Mouse (Mus musculus) MEL (cell line): ENCODE measurements at regions not wholly inside any gene's neighbourhood (a gene's known extent, or its start where the extent isn't known, plus 50 kb on each side); places are given as distances from the start of the nearest gene placed in this dataset.

Source experiments
- DNase-seq: peaks from one replicate; pipeline ENCODE4 v3.0.0; 2011; ENCODE audit warnings: low read depth, low spot score
- H3K27ac ChIP-seq: 2 replicates; pipeline ENCODE4 v1.5.1; 2012; ENCODE audit warnings: low read depth, mild to moderate bottlenecking, control low read depth, low read length, moderate library complexity; ENCODE audit not compliant: control insufficient read depth
- H3K27me3 ChIP-seq, 2 experiments: fragments of 150-350 bp in 1 of 2; sonication (generic) in 1 of 2; 2 replicates each; pipeline ENCODE4 v1.6.1; 2012; ENCODE audit warnings: low read length in 2 of 2, mild to moderate bottlenecking in 2 of 2, improper control_type of control experiment in 1 of 2, moderate library complexity in 1 of 2; ENCODE audit not compliant: insufficient read depth in 2 of 2, control insufficient read depth in 1 of 2
- H3K36me3 ChIP-seq, 2 experiments: 2 replicates each; pipeline ENCODE4 v1.6.1; 2012 to 2014; ENCODE audit warnings: low read length in 2 of 2, improper control_type of control experiment in 1 of 2, inconsistent platforms in 1 of 2, mild to moderate bottlenecking in 1 of 2; ENCODE audit not compliant: insufficient read depth in 2 of 2, control insufficient read depth in 1 of 2
- H3K4me1 ChIP-seq, 2 experiments: fragments of 150-350 bp in 1 of 2; sonication (generic) in 1 of 2; 2 replicates each; pipeline ENCODE4 v1.6.1; 2012; ENCODE audit warnings: low read length in 2 of 2, improper control_type of control experiment in 1 of 2, mild to moderate bottlenecking in 1 of 2; ENCODE audit not compliant: insufficient read depth in 2 of 2, control insufficient read depth in 1 of 2
- H3K4me3 ChIP-seq, 2 experiments: fragments of 150-350 bp in 1 of 2; sonication (generic) in 1 of 2; 2 replicates each; pipeline ENCODE4 v1.5.1; 2012; ENCODE audit warnings: low read depth in 2 of 2, low read length in 2 of 2, mild to moderate bottlenecking in 2 of 2, moderate library complexity in 2 of 2, control low read depth in 1 of 2, improper control_type of control experiment in 1 of 2; ENCODE audit not compliant: control insufficient read depth in 1 of 2, insufficient read depth in 1 of 2
- H3K79me2 ChIP-seq: 2 replicates; pipeline ENCODE4 v1.6.1; 2012; ENCODE audit warnings: mild to moderate bottlenecking, low read length, moderate library complexity; ENCODE audit not compliant: control insufficient read depth, poor library complexity, insufficient read depth
- H3K9ac ChIP-seq: 2 replicates; pipeline ENCODE4 v1.6.1; 2012; ENCODE audit warnings: low read depth, mild to moderate bottlenecking, control low read depth, low read length, moderate library complexity; ENCODE audit not compliant: control insufficient read depth, poor library complexity, severe bottlenecking
- H3K9me3 ChIP-seq: fragments of 150-350 bp; sonication (generic); replicated peaks from 2 replicates; pipeline ENCODE4 v1.6.1; 2012; ENCODE audit warnings: mild to moderate bottlenecking, low read length, improper control_type of control experiment, moderate library complexity; ENCODE audit not compliant: insufficient read depth
- CTCF ChIP-seq, 3 experiments: IDR thresholded peaks in 2 of 3; conservative IDR thresholded peaks in 1 of 3; 2 replicates each; pipeline ENCODE4 v1.5.1; 2011 to 2012; ENCODE audit warnings: low read length in 3 of 3, low read depth in 2 of 3, mild to moderate bottlenecking in 2 of 3, improper control_type of control experiment in 1 of 3, inconsistent platforms in 1 of 3, mixed read lengths in 1 of 3, moderate library complexity in 1 of 3; ENCODE audit not compliant: control insufficient read depth in 1 of 3, insufficient read depth in 1 of 3, poor library complexity in 1 of 3, severe bottlenecking in 1 of 3
- EP300 ChIP-seq, 2 experiments: IDR thresholded peaks; 2 replicates each; pipeline ENCODE4 v1.6.1; 2011; ENCODE audit warnings: improper control_type of control experiment in 2 of 2, low read length in 2 of 2, low read depth in 1 of 2, mild to moderate bottlenecking in 1 of 2
- GATA1 ChIP-seq: IDR thresholded peaks from 2 replicates; pipeline ENCODE4 v1.6.1; 2011; ENCODE audit warnings: low read depth, low read length, improper control_type of control experiment
- KAT2A ChIP-seq: conservative IDR thresholded peaks from 2 replicates; pipeline ENCODE4 v1.6.1; 2012; ENCODE audit warnings: low read depth, low read length, improper control_type of control experiment, inconsistent platforms
- MAFK ChIP-seq: IDR thresholded peaks from 2 replicates; pipeline ENCODE4 v1.6.1; 2011; ENCODE audit warnings: low read depth, mild to moderate bottlenecking, low read length, improper control_type of control experiment, borderline replicate concordance
- MAX ChIP-seq: IDR thresholded peaks from 2 replicates; pipeline ENCODE4 v1.6.1; 2011; ENCODE audit warnings: low read length, improper control_type of control experiment
- MEF2A ChIP-seq: IDR thresholded peaks from 2 replicates; pipeline ENCODE4 v1.6.1; 2014; ENCODE audit warnings: low read depth, mild to moderate bottlenecking, inconsistent platforms, low read length, improper control_type of control experiment; ENCODE audit not compliant: poor library complexity, insufficient replicate concordance, severe bottlenecking; ENCODE audit errors: extremely low read depth
- POLR2A ChIP-seq, 2 experiments: IDR thresholded peaks; 2 replicates each; pipeline ENCODE4 v1.6.1; 2011 to 2012; ENCODE audit warnings: low read length in 2 of 2, mild to moderate bottlenecking in 2 of 2, control low read depth in 1 of 2, improper control_type of control experiment in 1 of 2, low read depth in 1 of 2, moderate library complexity in 1 of 2; ENCODE audit not compliant: control insufficient read depth in 1 of 2, insufficient read depth in 1 of 2, poor library complexity in 1 of 2
- POLR2AphosphoS2 ChIP-seq: IDR thresholded peaks from 2 replicates; pipeline ENCODE4 v1.6.1; 2011; ENCODE audit warnings: low read length, improper control_type of control experiment
- POLR2AphosphoS5 ChIP-seq: IDR thresholded peaks from 2 replicates; pipeline ENCODE4 v1.6.1; 2012; ENCODE audit warnings: low read depth, borderline replicate concordance, mild to moderate bottlenecking, inconsistent platforms, low read length, moderate library complexity, mixed read lengths
- RAD21 ChIP-seq: IDR thresholded peaks from 2 replicates; pipeline ENCODE4 v1.6.1; 2011; ENCODE audit warnings: mild to moderate bottlenecking, low read depth, low read length, improper control_type of control experiment
- SMC3 ChIP-seq: IDR thresholded peaks from 2 replicates; pipeline ENCODE4 v1.6.1; 2011; ENCODE audit warnings: low read depth, low read length, improper control_type of control experiment
- TBP ChIP-seq: IDR thresholded peaks from 2 replicates; pipeline ENCODE4 v1.8.0; 2011; ENCODE audit warnings: low read depth, low read length, improper control_type of control experiment
- UBTF ChIP-seq: IDR thresholded peaks from 2 replicates; pipeline ENCODE4 v1.6.1; 2012; ENCODE audit warnings: low read depth, mild to moderate bottlenecking, inconsistent platforms, low read length, improper control_type of control experiment, moderate library complexity, borderline replicate concordance; ENCODE audit not compliant: insufficient read depth
- USF1 ChIP-seq: IDR thresholded peaks from 2 replicates; pipeline ENCODE4 v1.6.1; 2014; ENCODE audit warnings: low read depth, mild to moderate bottlenecking, inconsistent platforms, low read length, improper control_type of control experiment, moderate library complexity
- ZNF384 ChIP-seq: IDR thresholded peaks from 2 replicates; pipeline ENCODE4 v1.6.1; 2012; ENCODE audit warnings: low read depth, mild to moderate bottlenecking, inconsistent platforms, low read length, improper control_type of control experiment

GRCm38 (mm10) chr14:98864001-98864400 is 130.1 kb downstream of the Rpl36a-ps1 start:
- H3K27me3 ChIP-seq: no peaks in the 10 kb centered on the region
- no peak overlapping the region for H3K9ac ChIP-seq
- H3K4me1 ChIP-seq: no peaks in the 10 kb centered on the region
- no peak for TF ChIP-seq POLR2A (IDR thresholded peaks at IDR 0.05; ENCODE audit: control insufficient read depth in 1 of 2, insufficient read depth in 1 of 2, low read depth in 1 of 2, low read length in 2 of 2, poor library complexity in 1 of 2)
- no peak for TF ChIP-seq MAFK
- no peak for TF ChIP-seq ZNF384
- no peak for TF ChIP-seq USF1
- no peak for TF ChIP-seq MAX
- no peak for TF ChIP-seq POLR2AphosphoS5
- TF ChIP-seq CTCF (IDR thresholded peaks at IDR 0.05 in 2 of 3, conservative IDR thresholded peaks at IDR 0.05 in 1 of 3; ENCODE audit: control insufficient read depth in 1 of 3, insufficient read depth in 1 of 3, low read depth in 2 of 3, low read length in 3 of 3, poor library complexity in 1 of 3, severe bottlenecking in 1 of 3): no peak
- TF ChIP-seq RAD21: no peak
- no peak for TF ChIP-seq EP300 (IDR thresholded peaks at IDR 0.05; ENCODE audit: low read depth in 1 of 2, low read length in 2 of 2)
- no peak for TF ChIP-seq POLR2AphosphoS2
- TF ChIP-seq UBTF: no peak
- no peak for TF ChIP-seq MEF2A
- TF ChIP-seq SMC3: no peak
- no peaks in the 10 kb centered on the region for H3K36me3 ChIP-seq
- no peaks in the 10 kb centered on the region for H3K9me3 ChIP-seq
- no peak for DNase-seq
- no peak overlapping the region for H3K27ac ChIP-seq
- H3K79me2 ChIP-seq: no peaks in the 10 kb centered on the region
- no peak overlapping the region for H3K4me3 ChIP-seq

- Histone ChIP-seq H3K79me2 (no peaks in the 10 kb centered on the region), H3K4me3 (no peak overlapping the region), H3K4me1 (no peaks in the 10 kb centered on the region), H3K27ac (no peak overlapping the region), H3K27me3 (no peaks in the 10 kb centered on the region), H3K36me3 (no peaks in the 10 kb centered on the region), H3K9me3 (no peaks in the 10 kb centered on the region), H3K9ac (no peak overlapping the region)
- TF ChIP-seq KAT2A (no peak), MAFK (no peak)
- DNase-seq: no peak
Observed at GRCm38 (mm10) chr14:98863598-98863997, 130.5 kb downstream of the Rpl36a-ps1 start.

- H3K4me1 ChIP-seq: no peaks in the 10 kb centered on the region
- H3K4me3 ChIP-seq: no peak overlapping the region
- H3K27ac ChIP-seq: no peak overlapping the region
- no peaks in the 10 kb centered on the region for H3K79me2 ChIP-seq
- H3K27me3 ChIP-seq: no peaks in the 10 kb centered on the region
- no peak for DNase-seq
- H3K9ac ChIP-seq: no peak overlapping the region
- no peaks in the 10 kb centered on the region for H3K36me3 ChIP-seq
- TF ChIP-seq GATA1 (no peak), UBTF (no peak), TBP (no peak), SMC3 (no peak), POLR2A (IDR thresholded peaks at IDR 0.05; ENCODE audit: control insufficient read depth in 1 of 2, insufficient read depth in 1 of 2, low read depth in 1 of 2, low read length in 2 of 2, poor library complexity in 1 of 2) (no peak)
- TF ChIP-seq, all 39 proteins: peak for 0
- no peaks in the 10 kb centered on the region for H3K9me3 ChIP-seq
Observed at GRCm38 (mm10) chr14:98862095-98862735, 131.9 kb downstream of the Rpl36a-ps1 start.
